Mouse (Mus musculus) small intestine, adult 2 months (tissue): Measurements from ENCODE around the gene Amz2. TPM values are rescaled to one million over a fixed set of nuclear protein-coding genes. Genes with fewer than 3 reads are reported as not detected.
A peak's percentile ranks its signal among the peaks of the same experiment; 100 is the strongest.

Experiments used
- H3K27ac ChIP-seq: fragments of 200-500 bp; 2 replicates; pipeline ENCODE4 v1.5.1; 2012; ENCODE audit warnings: low read depth, low read length, control low read depth, inconsistent platforms; ENCODE audit not compliant: insufficient read depth
- H3K27me3 ChIP-seq: fragments of 200-500 bp; 2 replicates; pipeline ENCODE4 v1.6.1; 2012; ENCODE audit warnings: mild to moderate bottlenecking, moderate library complexity, low read length, inconsistent platforms; ENCODE audit not compliant: control insufficient read depth, insufficient read depth
- H3K36me3 ChIP-seq: fragments of 200-500 bp; 2 replicates; pipeline ENCODE4 v1.6.1; 2012; ENCODE audit warnings: mild to moderate bottlenecking, low read length, control low read depth, inconsistent platforms; ENCODE audit not compliant: control insufficient read depth, insufficient read depth
- H3K4me1 ChIP-seq: fragments of 200-500 bp; 2 replicates; pipeline ENCODE4 v1.6.1; 2012; ENCODE audit warnings: low read length, inconsistent platforms, mixed read lengths; ENCODE audit not compliant: control insufficient read depth, insufficient read depth, insufficient read length
- H3K4me3 ChIP-seq: fragments of 200-500 bp; 2 replicates; pipeline ENCODE4 v1.5.1; 2012; ENCODE audit warnings: low read depth, mild to moderate bottlenecking, control low read depth, inconsistent platforms, low read length, moderate library complexity
- CTCF ChIP-seq: fragments of 200-500 bp; IDR thresholded peaks from 2 replicates; pipeline ENCODE4 v1.5.1; 2012; ENCODE audit warnings: low read depth, mild to moderate bottlenecking, control low read depth, inconsistent platforms, low read length, moderate library complexity, mixed read lengths; ENCODE audit not compliant: insufficient replicate concordance, insufficient read length; ENCODE audit errors: extremely low read depth
- POLR2A ChIP-seq: fragments of 200-500 bp; IDR thresholded peaks from 2 replicates; pipeline ENCODE4 v1.6.1; 2012; ENCODE audit warnings: low read depth, mild to moderate bottlenecking, control low read depth, inconsistent platforms, low read length, moderate library complexity
- WGBS: fragments of 180-500 bp; shearing (Covaris S2); methylation state at CpG from one replicate; pipeline ENCODE4 v1.1.7; 2018; 5-methylcytosine and 5-hydroxymethylcytosine counted together
- polyA plus RNA-seq: library from polyadenylated mRNA; depleted of rRNA; stranded (reverse); fragments of >200 nt; gene quantifications from 2 replicates; pipeline ENCODE4 v1.2.3, GENCODE M21; 2012

Gene Amz2
- polyA plus RNA-seq, 1 experiment: 10.5 TPM

DNA sequence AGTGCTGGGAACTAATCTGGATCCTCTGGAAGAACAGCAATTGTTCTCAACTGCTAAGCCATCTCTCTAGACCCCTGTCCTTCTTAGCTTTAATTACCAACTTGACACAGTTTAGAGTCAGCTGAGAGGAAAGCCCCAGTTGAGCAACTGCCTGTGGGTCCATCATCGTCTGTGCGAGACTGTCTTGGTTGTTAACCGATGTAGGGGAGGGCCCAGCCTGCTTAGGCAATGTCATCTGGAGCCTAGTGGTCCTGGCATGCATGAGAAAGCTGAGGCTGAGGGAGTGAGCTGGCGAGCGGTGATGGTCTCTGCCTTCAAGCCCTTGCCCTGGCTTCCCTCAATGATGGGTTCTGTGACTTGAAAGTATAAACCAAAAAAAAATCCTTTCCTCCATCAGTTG is 10.9 kb upstream of the Amz2 start:
- peaks cover 4% of the 10 kb centered on the region for H3K4me1 ChIP-seq
- 86% methylated on average over 5 of the region's 5 CpGs for WGBS
- H3K4me3 ChIP-seq: no peak overlapping the region
- TF ChIP-seq CTCF (no peak), POLR2A (no peak)
- H3K36me3 ChIP-seq: no peaks in the 10 kb centered on the region
- H3K27ac ChIP-seq: no peak overlapping the region
- H3K27me3 ChIP-seq: no peaks in the 10 kb centered on the region

- no peak for TF ChIP-seq CTCF
- TF ChIP-seq POLR2A: no peak
- Histone ChIP-seq H3K27me3 (no peaks in the 10 kb centered on the region), H3K36me3 (no peaks in the 10 kb centered on the region), H3K4me1 (peaks cover 4% of the 10 kb centered on the region), H3K4me3 (no peak overlapping the region), H3K27ac (no peak overlapping the region)
- 29% methylated on average over 8 of the region's 8 CpGs for WGBS
Observed at GRCm38 (mm10) chr11:109416709-109417420, 8.9 kb upstream of the Amz2 start.

GRCm38 (mm10) chr11:109417472-109418040 is 8.2 kb upstream of the Amz2 start:
- H3K36me3 ChIP-seq: no peaks in the 10 kb centered on the region
- H3K4me1 ChIP-seq: peaks cover 4% of the 10 kb centered on the region
- no peak overlapping the region for H3K27ac ChIP-seq
- H3K4me3 ChIP-seq: no peak overlapping the region
- H3K27me3 ChIP-seq: no peaks in the 10 kb centered on the region
- 72% methylated on average over 9 of the region's 9 CpGs for WGBS
- no peak for TF ChIP-seq POLR2A
- TF ChIP-seq CTCF: no peak

GRCm38 (mm10) chr11:109419461-109419860 is 6.3 kb upstream of the Amz2 start:
- WGBS: 13% methylated on average over 4 of the region's 4 CpGs
- H3K27ac ChIP-seq: peak overlapping the region; percentile 56
- no peak overlapping the region for H3K4me3 ChIP-seq

DNA sequence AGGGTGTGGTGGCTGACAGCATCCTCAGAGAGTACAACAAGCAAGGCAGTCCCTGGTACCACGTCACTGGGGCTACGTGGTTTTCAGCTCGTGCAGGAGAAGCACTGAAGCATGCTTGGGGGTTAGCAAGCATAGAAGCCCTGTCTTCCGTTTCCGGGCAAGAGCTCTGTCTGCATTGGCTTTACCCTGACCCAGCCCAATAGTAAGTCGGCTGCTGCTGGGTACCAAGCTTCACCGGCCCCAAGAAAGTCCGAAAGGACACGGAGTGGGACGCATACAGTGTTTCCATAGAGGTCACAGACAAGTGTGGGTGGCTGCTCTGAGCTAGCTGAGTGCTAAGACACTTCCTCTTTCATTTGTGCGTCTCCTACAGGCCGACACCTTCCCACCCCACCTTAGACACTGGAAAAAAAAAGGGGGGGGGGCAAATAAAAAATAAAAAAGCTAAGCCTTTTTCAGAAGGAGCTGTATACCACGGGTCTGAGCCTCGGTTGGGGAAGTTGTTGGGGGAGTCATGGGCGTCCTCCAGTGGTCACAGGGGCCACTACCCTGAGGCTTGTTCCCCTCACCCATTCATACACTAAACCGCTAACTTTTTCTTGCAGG is 5.7 kb upstream of the Amz2 start:
- TF ChIP-seq CTCF (no peak), POLR2A (no peak)
- no peaks in the 10 kb centered on the region for H3K27me3 ChIP-seq
- no peaks in the 10 kb centered on the region for H3K36me3 ChIP-seq
- peak overlapping the region; percentile 56 for H3K27ac ChIP-seq
- peak overlapping the region; percentile 17; the same call in 1 of the 2 replicates for H3K4me3 ChIP-seq
- peaks cover 4% of the 10 kb centered on the region for H3K4me1 ChIP-seq
- 45% methylated on average over 16 of the region's 16 CpGs for WGBS

More at GRCm38 (mm10) chr11:109419461-109419860, 6.3 kb upstream of the Amz2 start:
- no peaks in the 10 kb centered on the region for H3K36me3 ChIP-seq
- no peak for TF ChIP-seq CTCF
- no peak for TF ChIP-seq POLR2A
- peaks cover 4% of the 10 kb centered on the region for H3K4me1 ChIP-seq
- no peaks in the 10 kb centered on the region for H3K27me3 ChIP-seq

- Histone ChIP-seq H3K4me1 (peaks cover 7% of the 10 kb centered on the region), H3K4me3 (no peak overlapping the region), H3K27ac (peak overlapping the region; percentile 24; the same call in 1 of the 2 replicates), H3K36me3 (no peaks in the 10 kb centered on the region), H3K27me3 (no peaks in the 10 kb centered on the region)
- no peak for TF ChIP-seq CTCF
- TF ChIP-seq POLR2A: no peak
- 83% methylated on average over 14 of the region's 14 CpGs for WGBS
Observed at GRCm38 (mm10) chr11:109420567-109420962, 5.2 kb upstream of the Amz2 start.

GRCm38 (mm10) chr11:109421205-109421604 is 4.5 kb upstream of the Amz2 start:
- Histone ChIP-seq H3K4me3 (no peak overlapping the region), H3K36me3 (no peaks in the 10 kb centered on the region), H3K27ac (no peak overlapping the region), H3K27me3 (no peaks in the 10 kb centered on the region), H3K4me1 (peaks cover 7% of the 10 kb centered on the region)
- no peak for TF ChIP-seq CTCF
- TF ChIP-seq POLR2A: no peak
- 82% methylated on average over 5 of the region's 5 CpGs for WGBS
